Mouse (Mus musculus) urinary bladder, postnatal 25 days (tissue): ENCODE results near the gene Coasy.

ENCODE experiments used
- DNase-seq: peaks from one replicate; pipeline ENCODE4 v3.0.0; 2022; ENCODE audit warnings: low spot score

Gene Coasy

DNA sequence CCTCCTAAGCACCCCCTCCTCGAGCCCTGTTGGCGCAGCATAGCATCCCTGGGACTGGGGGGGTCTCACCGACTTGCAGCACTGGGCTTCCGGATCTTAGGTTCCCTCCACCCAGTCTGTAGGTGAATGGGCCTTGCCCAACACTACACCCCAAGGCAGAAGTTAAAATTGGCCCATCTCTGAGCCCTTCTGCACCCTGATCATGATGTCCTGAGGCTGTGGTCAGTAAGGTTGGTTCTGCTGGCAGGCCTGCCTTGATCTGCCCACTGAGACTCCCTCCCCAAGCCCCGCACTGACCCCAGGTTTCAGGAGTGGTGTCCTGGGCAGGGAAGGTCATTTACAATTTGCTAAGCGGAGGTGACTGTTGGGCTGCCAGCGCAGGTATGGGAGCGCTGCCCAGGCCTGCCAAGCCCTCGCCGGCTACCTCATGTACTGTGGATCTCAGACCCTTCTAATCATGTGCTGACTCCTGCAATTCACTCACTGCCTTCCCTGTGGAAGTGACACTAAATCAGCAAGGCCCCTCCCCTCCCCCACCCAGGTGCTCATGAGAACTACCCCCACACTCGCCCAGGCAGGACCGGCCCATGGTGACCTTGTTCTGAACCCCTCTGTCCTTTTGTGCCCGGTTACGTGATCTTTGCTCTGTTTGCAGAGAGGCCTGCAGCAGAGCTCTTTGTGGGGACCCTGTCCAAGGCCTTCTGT lies 19.2 kb upstream of the Coasy start:
- no peak for DNase-seq

DNA sequence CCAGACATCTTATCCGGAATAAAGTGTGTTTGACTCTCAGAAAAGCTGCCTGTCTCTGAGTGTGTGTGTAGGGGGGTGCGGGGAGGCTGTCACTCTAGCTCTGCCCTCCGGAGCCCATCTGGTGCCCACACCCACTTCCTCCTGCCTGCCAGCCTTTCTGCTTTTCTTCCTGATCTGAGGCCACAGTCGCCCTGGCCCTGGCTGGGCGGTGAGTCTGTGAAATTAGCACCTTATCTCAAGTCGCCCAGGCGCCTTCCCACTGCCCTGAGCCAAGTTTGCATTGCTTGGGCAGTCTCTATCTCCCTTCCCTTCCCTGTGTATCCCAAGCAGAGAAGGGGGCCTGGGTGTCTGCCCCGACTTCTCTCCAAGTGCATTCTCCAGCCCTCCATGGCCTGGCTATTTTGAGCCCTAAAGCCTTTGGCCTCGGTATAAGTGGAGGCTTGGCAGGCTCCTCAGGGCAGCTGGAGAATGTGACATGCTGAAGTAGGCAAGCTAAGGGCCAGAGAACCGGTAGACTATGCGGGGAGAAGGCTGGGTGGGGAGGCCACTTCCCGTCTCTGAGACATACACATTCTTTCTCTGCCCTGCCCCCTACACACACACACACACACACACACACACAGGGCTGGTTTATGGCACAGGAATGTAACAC lies 18.6 kb upstream of the Coasy start:
- peak; percentile 48 for DNase-seq

DNA sequence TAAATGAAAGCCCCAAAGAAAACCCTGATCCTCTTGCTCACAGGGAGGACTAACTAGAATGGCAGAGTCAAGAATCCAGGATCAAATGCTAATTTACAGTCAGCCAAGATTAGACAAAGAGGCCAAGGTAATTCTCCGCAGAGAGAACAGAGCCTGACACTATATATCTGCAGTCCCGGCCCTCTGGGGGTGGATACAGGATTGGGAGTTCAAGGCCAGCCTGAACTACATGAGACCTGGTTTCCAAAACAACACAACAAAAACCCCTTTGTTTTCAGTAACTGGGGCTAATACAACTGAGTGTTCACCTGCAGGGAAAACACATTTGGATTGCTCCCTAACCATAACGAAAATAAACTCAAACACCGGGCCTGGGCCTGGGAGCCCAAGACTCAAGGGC lies 17.9 kb upstream of the Coasy start:
- DNase-seq: no peak

DNA sequence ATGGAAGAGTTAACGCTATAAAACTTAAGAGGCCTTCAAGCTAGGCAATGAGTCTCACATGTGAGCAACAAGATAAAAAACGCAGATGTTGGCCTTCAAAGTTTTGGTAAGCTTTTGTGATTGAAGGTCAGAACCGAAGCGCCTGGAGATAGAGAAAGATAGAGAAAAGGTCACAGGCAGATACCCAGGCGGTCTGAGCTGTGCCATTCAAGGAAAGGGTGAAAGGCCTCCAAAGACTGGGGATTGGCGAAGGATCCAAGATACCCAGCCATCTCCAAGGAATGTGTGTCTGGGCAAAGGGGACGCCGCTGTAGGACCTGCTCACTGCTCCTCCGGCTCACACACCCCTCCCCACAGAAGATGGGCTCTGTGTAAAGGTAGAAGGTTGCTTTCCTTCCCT lies 17.4 kb upstream of the Coasy start:
- no peak for DNase-seq

DNA sequence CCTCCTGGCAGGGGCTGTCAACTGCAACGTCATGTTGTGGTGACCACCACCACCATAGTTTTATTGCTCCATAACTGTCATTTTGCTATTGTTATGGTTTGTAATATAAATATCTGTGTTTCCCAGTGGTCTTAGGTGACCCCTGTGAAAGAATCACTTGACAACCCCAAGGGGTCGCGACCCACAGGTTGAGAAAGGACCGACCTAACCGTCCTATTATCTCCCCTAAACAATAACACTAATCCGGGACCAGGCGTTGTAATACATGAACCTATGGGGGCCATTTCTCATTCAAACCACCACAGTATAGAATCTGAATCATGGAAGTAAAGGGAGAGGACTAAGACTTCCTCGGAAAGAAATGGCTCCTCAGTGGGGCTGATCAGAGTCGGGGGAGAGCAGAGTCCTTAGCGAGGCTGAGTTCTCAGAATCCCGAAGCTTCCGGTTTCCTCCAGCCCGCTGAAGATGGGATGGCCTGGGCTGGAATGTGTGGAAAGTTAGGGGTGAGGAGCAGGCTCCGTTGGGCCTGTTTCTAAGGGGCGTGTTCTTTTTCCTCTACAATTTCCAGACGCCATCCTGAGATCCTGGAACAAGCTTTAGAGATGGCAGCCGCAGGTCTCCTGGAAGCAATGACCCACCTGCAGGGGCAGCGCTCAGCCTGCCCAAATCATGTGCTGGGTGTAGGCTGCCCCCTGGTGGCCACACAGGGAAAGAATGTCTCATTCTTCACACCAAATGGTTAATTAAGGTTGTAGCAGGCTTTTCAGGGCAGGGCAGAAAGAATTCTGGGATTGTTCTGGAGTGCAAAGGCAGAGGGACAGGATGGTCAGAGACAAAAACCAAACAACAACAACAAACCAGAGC lies 15.6 kb upstream of the Coasy start:
- DNase-seq: peak; percentile 80

DNA sequence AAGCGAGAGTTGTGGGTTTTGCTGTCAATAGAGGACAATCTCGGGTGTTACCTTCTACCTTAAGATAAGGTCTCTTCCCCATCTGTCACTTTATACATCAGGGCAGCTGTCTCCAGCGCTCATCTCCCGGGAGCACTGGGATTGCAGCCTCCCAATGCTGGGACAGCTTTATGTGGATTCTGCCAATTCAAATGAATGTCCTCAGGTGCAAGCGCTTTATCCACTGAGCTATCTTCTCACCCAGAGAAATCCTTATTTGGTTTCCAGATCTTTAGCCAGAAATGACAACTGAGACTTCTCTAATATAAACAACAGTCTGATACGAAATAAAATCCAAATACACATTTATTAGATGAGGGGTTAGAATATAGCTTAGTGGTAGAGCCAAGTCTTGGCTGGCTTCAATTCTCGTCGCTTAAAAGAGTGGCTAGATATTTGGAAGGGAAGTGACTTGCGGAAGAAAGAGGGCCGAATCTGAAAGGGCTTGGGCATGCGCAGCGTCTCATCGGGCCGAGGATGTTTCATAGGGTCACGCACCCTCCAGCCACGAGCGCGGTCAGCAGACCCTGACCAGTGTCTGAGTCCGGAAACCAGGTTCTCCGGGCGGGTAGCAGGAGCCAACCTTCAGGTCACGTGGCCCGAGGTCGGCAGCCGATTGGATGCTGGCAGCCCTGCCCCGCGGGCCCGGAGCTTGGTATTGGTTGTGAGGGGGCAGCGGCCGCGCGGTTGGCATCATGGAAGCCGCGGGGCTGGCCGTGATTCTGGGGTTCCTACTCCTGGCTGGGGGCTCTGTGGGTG lies 12.8 kb upstream of the Coasy start, which contains the start of gene Naglu:
Gene Naglu (plus strand): TSS at position 622 of the 798 bp plus-strand sequence.
- DNase-seq: peak; percentile 93

DNA sequence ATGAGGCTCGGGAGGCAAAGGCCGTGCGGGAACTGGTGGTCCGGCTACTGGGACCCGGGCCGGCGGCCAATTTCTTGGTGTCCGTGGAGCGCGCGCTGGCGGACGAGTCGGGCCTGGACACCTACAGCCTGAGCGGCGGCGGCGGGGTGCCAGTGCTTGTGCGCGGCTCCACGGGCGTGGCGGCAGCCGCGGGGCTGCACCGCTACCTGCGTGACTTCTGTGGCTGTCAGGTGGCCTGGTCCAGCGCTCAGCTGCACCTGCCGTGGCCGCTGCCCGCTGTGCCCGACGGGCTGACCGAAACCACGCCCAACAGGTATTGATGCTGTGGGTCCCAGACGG lies 12.2 kb upstream of the Coasy start:
- DNase-seq: no peak

DNA sequence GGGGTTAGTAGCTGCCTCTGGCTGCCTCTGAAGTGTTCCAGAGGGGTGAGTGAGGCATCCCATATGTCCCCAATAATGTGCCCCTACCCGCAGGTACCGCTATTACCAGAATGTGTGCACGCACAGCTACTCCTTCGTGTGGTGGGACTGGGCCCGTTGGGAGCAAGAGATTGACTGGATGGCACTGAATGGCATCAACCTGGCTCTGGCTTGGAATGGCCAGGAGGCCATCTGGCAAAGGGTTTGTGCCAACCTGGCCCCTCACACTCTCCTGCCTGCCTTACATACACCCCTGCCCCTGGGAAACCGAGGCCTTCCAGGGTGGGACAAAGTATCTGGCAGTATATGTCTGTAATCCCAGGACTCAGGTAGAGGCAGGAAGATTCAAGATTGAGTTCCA lies 11.4 kb upstream of the Coasy start:
- DNase-seq: no peak

DNA sequence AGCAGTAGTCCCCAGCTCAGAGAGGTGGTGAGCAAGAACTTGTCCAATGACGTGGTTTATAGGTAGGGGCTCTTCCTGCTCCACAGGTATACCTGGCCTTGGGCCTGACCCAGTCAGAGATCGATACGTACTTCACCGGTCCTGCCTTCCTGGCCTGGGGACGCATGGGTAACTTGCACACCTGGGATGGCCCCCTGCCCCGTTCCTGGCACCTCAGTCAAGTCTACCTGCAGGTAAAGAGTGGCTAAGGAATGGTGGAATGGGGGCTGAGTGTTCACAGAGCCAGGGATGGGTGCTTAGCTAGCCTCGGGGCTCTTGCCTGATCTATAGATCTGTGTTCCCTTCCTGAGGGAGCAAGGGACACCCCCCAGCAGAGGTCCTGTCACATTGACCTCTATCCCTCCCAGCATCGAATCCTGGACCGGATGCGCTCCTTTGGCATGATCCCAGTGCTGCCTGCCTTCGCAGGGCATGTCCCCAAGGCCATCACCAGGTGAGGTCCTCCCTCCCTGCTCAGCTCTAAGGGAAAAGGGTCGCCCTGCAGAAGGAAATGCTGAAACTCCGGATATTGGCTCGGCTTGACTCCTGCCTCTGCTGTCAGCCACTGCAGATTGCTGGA lies 10.4 kb upstream of the Coasy start:
- no peak for DNase-seq

DNA sequence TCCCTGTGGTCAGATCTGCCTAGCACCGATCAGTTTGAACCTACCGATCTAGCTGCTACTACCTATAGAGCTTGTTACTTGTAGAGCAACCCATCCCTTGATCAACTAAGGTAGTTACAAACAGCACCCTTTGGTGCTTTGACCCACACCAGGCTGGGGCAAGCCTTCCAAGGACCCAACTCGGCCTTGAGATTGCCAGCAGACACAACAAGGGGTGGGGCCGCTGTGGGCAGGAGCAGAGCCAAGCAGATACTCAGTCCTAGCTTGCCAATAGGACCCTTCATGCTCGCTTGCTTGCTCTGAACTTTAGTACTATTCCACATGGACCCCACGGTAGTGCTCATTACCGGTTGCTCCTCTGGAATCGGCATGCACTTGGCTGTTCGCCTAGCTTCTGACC lies 4.2 kb upstream of the Coasy start, which contains the start of gene Hsd17b1:
Gene Hsd17b1 (plus strand): TSS at position 291 of the 400 bp plus-strand sequence.
- no peak for DNase-seq

DNA sequence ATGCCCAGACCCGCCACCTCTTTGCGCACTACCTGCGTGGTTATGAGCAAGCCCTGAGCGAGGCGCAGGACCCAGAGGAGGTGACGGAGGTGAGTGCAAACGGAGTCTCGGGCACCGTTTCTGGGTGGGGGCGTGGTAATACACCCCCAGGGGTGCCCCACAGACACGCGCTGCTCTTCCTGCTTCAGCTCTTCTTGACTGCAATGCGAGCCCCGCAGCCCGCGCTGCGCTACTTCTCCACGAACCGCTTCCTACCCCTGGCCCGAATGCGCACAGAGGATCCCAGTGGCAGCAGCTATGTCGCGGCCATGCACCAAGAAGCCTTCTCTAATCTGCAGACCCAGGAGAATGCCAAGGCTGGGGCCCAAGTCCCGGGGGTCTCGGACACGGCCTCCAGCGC lies 2.6 kb upstream of the Coasy start:
- no peak for DNase-seq

DNA sequence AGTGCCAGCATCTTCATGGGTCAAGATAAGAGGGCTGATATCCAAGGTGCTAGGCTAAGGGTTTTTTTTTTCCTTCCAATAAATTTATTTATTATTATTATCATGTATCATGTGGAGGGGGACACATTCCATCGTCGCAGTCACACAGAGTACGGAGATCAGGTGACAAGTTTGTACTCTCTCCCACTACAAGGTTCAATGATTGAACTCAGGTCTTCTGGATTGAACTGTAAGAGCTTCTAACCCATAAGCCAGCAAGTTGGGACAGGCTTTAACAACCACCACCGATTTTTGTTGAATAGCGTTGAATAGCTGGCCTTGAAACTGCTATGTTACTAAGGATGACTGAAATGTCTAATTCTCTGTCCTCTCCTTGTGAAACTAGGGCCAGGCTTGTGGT lies 1.9 kb upstream of the Coasy start:
- DNase-seq: no peak

DNA sequence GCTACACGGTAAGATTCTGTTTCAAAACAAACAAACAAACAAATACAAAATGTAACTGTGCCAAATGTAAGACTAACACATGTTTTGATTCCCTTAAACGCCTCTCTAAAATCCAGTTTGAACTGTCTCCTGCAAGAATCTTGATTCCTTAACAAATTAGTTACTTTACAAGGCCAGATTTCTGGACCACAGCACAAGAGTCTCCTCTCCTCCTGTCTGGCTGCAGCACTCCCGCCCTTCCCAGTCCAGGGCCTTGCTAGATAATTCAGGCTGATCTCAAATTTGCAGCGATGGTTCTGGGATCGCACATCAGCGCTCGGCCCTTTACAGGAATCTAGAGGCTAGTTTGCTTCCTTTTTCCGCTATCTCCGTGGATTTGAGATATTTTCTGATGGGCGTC lies 706 bp upstream of the Coasy start:
- no peak for DNase-seq

DNA sequence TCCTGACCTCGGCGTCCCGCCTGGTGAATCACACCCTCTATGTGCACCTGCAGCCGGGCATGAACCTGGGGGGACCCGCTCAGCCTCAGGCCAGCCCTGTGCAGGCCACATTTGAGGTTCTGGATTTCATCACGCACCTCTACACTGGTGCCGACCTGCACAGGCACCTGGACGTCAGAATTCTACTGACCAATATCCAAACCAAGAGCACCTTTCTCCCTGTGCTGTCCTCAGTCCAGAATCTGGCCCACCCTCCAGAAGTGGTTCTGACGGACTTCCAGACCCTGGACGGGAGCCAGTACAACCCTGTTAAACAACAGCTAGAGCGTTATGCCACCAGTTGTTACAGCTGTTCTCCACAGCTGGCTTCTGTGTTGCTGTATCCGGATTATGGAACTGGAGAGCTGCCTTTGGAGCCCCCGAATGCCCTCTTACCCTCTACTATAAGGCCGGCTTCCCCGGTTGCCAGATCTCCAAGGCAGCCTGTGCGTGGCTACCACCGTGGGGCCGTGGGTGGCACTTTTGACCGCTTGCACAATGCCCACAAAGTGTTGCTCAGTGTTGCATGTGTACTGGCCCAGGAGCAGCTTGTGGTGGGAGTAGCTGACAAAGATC lies 825 bp downstream of the Coasy start:
- DNase-seq: no peak

DNA sequence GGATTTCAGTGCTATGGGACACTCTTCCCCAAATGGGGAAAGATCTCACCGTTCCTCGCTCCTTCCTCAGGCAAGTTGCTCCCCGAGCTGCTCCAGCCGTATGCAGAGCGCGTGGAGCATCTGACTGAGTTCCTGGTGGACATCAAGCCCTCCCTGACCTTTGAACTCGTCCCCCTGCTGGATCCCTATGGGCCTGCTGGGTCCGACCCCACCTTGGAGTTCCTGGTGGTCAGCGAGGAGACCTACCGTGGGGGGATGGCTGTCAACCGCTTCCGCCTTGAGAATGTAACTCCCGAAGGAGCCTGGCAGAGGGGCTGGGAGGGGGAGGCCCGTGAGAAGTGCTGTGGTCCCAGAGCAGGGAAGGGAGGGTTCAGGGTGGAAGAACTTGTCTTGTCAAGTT lies 1.9 kb downstream of the Coasy start:
- DNase-seq: no peak

DNA sequence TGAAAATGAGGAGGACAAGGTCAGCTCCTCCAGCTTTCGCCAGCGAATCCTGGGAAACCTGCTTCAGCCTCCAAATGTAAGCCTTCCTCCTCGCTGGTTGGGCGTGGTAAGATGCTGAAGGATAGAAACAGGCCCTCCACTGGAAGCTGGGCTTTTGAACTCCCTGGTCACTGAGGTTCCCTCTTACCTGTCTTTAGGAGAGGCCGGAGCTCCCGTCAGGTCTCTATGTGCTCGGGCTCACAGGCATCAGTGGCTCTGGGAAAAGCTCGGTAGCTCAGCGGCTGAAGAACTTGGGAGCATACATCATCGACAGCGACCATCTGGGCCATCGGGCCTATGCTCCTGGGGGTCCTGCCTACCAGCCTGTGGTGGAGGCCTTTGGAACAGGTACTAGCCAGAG lies 2.4 kb downstream of the Coasy start:
- DNase-seq: no peak

DNA sequence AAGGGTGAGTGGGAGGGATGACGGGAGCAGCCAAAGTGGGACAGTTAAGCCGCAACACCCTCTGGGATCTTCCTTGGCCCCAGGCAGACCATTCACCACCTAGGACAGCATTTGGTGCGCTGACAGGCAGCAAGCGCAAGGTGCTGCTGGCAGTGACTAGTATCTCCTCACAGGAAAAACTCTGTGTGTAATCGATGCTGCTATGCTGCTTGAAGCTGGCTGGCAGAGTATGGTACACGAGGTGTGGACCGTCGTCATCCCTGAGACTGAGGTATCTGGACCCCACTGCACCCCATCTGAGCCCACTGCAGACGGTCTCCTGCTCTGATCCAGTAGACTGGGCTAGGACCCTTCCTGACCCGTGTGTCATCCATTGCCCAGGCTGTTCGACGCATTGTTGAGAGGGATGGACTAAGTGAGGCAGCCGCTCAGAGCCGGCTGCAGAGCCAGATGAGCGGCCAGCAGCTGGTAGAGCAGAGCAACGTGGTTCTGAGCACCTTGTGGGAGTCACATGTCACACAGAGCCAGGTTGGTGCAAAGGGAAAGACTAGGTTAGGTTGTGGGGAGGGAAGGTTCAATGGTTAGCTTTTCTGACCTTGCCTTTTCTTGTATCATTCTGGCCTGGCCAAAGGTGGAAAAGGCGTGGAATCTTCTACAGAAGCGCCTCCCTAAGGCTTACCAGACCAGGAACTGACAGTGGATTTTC lies 3.4 kb downstream of the Coasy start:
- DNase-seq: no peak

DNA sequence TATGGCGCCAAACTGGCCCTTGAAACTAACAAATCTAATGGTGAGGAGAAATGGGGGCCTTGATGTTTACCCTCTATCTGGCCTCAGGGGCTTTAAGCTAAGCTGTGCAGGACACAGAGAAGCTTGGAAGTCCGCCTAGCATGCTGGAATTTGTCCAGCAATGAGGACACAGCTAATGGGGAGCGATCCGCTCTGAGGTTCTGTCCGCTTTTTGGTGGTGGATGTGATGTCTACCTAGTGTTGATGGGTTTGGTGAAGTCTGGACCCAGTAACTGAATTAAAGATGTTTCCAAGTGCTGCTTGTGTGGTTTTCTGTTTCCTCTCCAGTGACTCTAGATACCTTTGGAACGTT lies 3.9 kb downstream of the Coasy start:
- no peak for DNase-seq

DNA sequence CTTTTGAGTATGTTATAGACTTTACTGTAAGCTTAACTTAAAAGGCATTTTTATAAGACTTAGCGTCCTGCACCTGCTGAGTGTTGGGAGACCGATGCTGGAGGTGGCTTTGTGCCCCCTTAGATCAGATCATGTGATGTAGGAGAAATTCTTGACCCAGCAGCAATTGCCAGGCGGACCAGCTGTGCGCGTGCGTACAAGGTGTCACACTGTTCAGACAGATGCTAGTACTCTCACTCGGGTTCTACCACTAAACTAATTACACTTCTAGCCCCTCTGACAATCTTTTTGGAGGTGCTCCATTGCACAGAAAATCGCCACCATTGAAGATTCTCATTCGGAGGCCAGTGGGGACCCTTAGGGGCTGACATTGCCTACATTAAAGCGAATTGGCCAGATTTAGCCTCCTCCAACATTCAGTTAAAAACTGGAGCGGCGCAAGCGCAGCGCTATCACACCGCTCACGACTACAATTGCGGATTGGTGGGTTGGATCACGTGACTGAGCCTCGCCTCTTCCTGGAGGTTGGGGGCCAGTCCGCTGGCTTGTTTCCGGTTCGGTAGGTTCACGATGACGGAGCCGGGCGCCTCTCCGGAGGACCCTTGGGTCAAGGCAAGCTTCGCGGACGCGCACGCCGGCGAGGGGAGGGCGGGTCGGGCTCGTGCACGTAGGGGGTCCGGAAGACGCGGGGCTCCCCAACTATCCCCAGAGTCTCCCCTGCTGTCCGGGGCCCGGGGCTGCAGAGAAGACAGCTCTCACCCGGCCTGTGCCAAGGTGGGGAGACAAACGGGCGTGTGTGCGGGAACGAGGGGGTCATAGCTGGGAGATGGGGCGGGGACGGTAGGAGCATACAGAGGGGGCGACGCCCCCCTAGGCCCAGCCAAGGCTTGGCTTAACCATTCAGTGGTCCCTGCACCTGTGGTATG lies 4.7 kb downstream of the Coasy start, which contains the start of gene Mlx:
Gene Mlx (plus strand): TSS at position 522 of the 926 bp plus-strand sequence.
- peak; percentile 80 for DNase-seq

DNA sequence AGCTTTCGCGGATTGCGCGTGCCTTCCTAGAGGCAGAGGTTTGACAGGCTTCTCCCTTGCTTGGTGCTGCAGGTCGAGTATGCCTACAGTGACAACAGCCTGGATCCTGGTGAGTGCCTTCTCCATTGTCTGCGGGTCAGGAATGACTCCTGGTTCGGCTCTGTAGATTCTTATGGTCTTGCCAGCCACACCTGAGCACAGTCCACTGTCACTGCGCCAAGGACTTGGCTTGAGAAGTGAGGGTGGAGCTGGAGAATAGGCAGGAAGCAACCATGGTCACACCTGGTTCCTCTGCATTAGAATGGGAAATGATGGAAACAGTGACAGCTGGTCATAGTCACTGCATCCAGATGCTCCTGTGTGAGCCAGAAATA lies 5.3 kb downstream of the Coasy start:
- no peak for DNase-seq
